Mouse (Mus musculus) liver, postnatal 0 days (tissue): ENCODE data around the gene Rgs12.

Experiments used
- CTCF ChIP-seq: sonication (generic); IDR thresholded peaks from 2 replicates; pipeline ENCODE4 v1.5.1; 2016; ENCODE audit warnings: antibody characterized with exemption, low read depth
- EP300 ChIP-seq: IDR thresholded peaks from 2 replicates; pipeline ENCODE4 v1.6.1; 2016; ENCODE audit warnings: antibody characterized with exemption, low read depth, mild to moderate bottlenecking

DNA sequence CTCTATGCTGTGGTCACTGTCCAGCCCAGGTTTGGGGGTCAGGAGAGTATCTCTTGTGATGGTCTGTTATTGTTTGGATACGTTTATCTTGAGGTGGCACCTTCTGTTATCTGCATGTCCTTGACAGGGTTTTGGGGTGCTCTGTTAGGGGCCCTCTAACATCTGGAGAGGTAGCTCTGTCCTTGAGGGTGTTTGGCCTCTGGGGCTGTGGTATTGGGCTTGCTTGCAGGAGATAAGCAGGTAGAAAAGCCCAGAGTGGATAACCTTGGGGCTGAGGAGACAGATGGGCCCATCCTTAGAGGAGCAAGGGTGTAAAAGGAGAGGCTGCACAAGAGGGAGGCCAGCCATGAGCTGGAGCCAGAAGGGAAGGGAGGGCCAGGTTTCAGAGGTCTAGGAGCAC is 10.8 kb downstream of the Rgs12 start:
- TF ChIP-seq CTCF = no peak
- TF ChIP-seq EP300 = peak; percentile 97
